Mouse (Mus musculus): ENCODE data around the gene Ndufb3.
"Not testable (repeated sequence)": the region's sequence is repeated elsewhere in the genome, so short reads cannot be mapped to it uniquely, and the experiment has no call there.

Ndufb3 gene

DNA sequence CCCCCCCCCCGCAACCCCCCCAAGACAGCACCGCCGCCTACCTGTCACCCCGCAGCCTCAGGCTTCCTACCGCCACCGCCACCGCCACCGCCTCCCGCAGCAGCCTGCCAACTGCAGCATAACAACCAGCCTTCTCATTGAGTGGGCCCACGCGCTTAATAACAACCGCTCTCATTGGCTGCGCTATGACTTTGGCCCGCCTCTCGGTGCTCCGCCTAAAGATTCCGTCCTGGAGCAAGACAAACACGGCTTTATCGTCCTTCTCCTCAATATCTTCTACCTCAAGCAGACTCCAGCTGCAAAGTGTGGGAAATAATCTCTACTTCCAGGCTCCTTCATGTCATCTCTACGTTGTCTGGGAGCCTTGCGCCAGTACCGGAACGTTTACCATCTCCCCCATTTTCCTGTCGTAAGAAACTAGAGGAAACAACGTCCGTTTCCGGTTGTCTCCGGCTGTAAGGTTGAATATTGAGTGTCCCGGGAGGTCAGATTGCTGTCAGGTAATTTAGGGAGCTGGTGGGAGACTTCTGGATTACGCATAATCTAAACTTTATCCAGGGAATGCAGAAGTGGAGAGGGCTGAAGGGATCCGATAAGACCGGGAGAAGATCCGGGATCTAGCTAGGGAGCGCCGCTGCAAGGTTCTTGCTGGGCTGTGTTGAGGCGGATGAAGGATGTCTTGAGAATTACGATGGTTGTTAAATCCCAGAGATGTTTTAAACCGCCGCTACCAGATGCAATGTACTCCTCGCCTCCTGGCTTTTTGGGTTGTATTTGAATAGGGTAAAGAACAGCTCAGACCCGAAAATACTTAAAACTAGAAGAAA lies at the start of gene Ndufb3, which contains the start of gene Fam126b:
Gene Ndufb3, plus strand, starts transcription at position 214 of the 827 bp plus-strand sequence.
Gene Fam126b, minus strand, starts transcription at position 153 of the 827 bp plus-strand sequence.
- DNase-seq (ENCODE audit: low spot score in 2 of 2), result peak; percentile 91 to 94

- DNase-seq (ENCODE audit: low spot score in 2 of 2), result no peak
These were observed 44.8 kb upstream of the Ndufb3 start for GRCm38 (mm10) chr1:58541386-58541785.

- DNase-seq (ENCODE audit: low spot score in 2 of 2), result not testable (repeated sequence)
These were observed 25.8 kb upstream of the Ndufb3 start for GRCm38 (mm10) chr1:58560370-58560769.

- peak in 1 of 2 experiments; percentile 27 for DNase-seq (ENCODE audit: low spot score in 2 of 2)
These were observed 23.7 kb upstream of the Ndufb3 start for GRCm38 (mm10) chr1:58562455-58562854.

GRCm38 (mm10) chr1:58564981-58565380 lies 21.2 kb upstream of the Ndufb3 start:
- DNase-seq (ENCODE audit: low spot score in 2 of 2), result no peak

DNA sequence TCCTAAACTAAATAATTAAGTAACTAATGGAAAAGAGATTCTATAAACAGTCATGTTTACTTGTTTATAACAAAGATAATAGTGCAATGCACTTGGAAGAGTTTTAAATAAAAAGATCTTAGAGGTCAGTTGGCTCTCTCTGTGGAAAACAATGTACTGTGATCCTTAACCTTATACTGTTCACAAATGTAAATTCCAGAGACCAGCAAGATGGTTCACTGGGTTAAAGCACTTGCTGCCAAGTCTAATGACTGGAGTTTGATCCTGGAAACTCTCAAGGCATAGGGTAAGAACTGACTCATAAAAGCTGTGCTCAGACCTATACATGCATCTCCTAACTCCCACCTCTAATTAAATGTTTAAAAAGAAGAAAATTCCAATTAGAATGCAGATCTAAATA lies 19.6 kb upstream of the Ndufb3 start:
- DNase-seq (ENCODE audit: low spot score in 2 of 2), result no peak

DNA sequence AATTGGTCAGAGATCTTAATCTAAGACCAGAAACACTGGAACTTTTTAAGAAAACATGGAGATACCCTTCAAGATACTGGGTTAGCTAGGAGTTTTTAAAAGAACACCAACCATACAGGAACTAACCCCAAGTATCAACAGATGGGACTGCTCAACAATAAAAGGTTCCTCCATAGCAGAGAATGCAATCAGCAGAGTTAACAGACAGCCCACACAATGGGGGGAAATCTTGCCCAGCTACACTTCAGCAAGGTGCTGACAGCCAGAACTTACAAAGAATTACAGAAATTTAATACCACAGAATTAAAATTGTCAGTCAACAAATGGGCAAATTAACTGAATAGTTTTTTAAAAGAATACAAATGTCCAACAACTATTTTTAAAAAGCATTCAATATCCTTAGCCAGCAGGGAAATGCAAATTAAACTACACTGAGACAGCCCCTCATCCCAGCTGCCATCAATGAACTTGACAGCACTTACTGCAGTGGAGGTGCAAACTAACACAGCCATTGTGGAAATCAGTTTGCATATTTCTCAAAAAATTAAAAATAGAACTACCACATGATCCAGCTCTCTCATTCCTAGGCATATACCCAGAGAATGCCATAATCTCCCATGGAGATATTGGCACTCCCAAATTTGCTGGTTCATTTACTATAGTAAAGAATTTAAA lies 17.6 kb upstream of the Ndufb3 start:
- DNase-seq (ENCODE audit: low spot score in 2 of 2), result no peak

DNA sequence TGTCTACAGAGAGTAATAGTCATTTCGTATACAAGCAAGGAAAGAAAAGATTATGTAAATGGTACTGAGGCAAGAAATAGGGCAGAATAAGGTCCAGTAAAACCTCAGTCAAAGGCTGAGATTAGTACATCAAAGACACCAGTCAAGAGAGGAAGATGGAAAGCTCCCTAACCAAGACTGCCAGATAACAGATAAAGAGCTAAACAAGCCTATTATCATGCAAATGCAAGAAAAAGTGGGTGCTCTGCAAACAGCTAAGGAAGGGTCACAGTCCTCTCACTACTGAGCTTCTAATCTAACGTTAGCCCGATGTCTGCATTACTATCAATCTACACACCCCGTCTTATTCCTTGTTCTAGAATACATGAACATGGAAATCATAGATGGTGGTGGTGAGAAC lies 15.7 kb upstream of the Ndufb3 start:
- no peak for DNase-seq (ENCODE audit: low spot score in 2 of 2)

GRCm38 (mm10) chr1:58579179-58579578 lies 7.0 kb upstream of the Ndufb3 start:
- no peak for DNase-seq (ENCODE audit: low spot score in 2 of 2)

DNA sequence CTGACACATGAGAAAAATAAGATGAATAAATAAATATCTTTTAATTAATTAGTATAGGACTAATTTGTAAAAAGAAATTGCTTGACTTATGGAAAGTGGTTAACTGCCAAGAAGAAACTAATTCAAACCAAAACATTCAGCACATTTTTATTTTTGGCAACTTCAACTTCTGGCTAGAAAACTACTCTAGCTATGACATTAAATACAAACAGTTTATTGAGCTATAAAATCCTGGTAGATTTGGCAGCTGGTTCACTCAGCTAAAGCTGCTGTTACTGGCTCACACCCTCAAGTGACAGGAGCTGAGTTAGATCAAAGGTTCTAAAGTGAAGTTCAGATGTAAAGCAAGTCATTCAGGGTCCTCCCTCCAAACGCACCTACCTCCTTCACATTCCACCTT lies 3.6 kb upstream of the Ndufb3 start:
- DNase-seq (ENCODE audit: low spot score in 2 of 2), result no peak

GRCm38 (mm10) chr1:58584271-58584670 lies 1.9 kb upstream of the Ndufb3 start:
- DNase-seq (ENCODE audit: low spot score in 2 of 2), result no peak

DNA sequence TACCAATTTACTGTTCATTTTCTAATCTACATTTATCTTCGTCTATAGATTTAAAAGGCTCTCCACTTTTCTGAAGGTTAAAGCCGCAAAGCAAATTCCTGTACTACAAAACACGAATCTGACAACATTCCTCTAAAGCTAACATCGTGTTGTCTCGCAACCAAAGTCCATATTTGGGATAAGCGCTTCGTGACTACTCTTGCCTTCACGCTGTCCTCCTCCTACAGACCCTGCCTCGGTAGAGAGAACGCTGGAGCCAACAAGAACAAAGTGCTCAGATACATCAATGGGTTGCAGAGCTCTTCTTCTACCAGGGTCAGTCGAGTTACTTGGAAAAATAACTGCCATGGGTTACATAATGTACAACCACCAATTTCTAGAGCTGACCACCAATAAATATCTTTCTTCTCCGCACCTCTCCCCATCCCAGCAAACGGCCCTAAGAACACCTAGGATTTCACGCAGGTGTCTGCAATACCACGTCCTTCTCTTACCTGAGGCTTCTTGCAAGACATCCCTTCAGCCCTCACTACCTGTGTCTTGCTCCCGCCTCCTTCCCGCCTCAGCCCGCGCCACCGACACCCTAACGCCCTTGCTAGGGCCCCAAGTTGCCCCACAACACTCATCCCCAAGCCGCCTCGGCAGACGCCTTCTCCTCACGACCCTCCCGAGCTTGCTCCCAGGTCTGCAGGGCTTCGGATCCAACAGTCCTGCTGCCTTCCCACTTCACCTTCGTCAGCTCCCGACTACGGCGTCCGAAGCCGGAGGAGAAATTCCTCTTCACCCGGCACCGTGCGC lies 612 bp upstream of the Ndufb3 start:
- no peak for DNase-seq (ENCODE audit: low spot score in 2 of 2)

DNA sequence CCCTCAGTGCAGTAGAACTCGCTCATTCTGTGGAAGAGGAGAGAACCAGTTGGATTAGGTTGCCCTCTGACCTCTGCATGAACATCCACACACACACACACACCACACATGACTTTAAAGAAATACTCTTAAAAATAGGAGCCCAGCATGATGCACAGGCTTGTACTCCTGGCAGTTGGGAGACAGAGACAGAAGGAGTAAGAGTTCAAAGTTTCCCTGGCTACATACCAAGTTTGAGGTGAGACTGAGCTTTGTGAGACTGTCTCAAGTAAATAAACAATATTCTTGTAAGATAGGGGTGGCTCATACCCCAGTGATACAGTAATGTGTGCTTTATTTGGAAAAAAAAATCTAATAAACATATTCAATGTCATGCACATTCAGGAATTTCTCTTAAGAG lies 1.3 kb downstream of the Ndufb3 start:
- DNase-seq (ENCODE audit: low spot score in 2 of 2), result no peak

DNA sequence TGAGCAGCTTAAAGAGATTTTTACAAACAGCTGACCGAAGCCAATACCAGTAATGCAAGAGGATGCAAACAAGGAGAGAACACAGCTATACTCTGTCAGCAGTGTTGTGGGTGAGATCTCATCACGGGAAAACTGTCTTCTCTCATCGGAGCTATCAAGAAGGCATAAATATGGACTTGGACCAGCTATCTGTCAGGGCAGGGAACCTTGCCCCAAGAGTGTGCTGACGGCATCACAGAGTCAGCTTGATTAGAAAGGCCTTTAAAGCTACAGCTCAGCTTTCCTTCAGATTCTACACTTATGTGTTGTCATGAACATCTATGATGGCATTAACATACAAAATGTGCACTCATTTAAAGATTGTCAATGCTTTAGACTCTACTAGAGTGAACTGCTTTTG lies 16.5 kb downstream of the Ndufb3 start:
- no peak for DNase-seq (ENCODE audit: low spot score in 2 of 2)

GRCm38 (mm10) chr1:58603738-58604137 lies 17.6 kb downstream of the Ndufb3 start:
- no peak for DNase-seq (ENCODE audit: low spot score in 2 of 2)

DNA sequence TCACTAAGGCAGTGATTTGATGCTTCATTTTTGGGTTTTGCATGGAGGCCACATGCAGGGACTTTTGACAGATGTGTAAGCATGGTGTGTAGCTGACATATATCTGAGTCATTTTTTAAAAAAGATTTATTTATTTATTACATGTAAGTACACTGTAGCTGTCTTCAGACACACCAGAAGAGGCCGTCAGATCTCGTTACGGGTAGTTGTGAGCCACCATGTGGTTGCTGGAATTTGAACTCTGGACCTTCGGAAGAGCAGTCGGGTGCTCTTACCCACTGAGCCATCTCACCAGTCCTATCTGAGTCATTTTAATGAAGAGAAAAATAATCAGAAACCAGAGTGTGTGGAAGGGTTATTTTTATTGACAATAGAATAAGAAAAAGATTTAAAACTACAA lies 23.4 kb downstream of the Ndufb3 start:
- DNase-seq (ENCODE audit: low spot score in 2 of 2), result not testable (repeated sequence)

- DNase-seq (ENCODE audit: low spot score in 2 of 2), result no peak
These were observed 24.0 kb downstream of the Ndufb3 start for GRCm38 (mm10) chr1:58610166-58610565.

GRCm38 (mm10) chr1:58610611-58611010 lies 24.4 kb downstream of the Ndufb3 start:
- DNase-seq (ENCODE audit: low spot score in 2 of 2), result no peak

DNA sequence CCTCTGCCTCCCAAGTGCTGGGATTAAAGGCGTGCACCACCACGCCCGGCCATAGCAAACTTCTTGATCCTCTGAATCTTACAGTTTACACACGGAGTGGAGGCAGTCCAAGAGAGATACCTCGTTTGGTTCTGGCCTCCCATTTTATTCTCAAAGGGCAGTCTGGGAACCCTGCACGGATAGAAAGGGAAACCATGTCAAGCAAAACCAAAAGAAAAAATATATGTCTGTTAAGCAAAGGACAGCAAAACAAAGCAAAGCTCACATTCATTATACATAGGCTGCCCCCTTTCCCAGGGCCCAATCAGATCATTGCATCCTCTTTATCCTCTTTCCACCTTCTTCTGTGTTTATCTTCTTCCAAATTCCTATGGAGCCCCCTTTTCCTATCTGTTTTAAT lies 27.6 kb downstream of the Ndufb3 start:
- peak; percentile 13 to 27 for DNase-seq (ENCODE audit: low spot score in 2 of 2)

- DNase-seq (ENCODE audit: low spot score in 2 of 2), result peak; percentile 23 to 57
These were observed 28.2 kb downstream of the Ndufb3 start for GRCm38 (mm10) chr1:58614424-58614823.

GRCm38 (mm10) chr1:58615146-58615545 lies 29.0 kb downstream of the Ndufb3 start:
- no peak for DNase-seq (ENCODE audit: low spot score in 2 of 2)

- no peak for DNase-seq (ENCODE audit: low spot score in 2 of 2)
These were observed 30.0 kb downstream of the Ndufb3 start for GRCm38 (mm10) chr1:58616176-58616575.
